Mouse (Mus musculus) midbrain, embryonic 10.5 days (tissue): ENCODE data around the gene Dclk1. TPM values are rescaled to one million over a fixed set of nuclear protein-coding genes. Genes with fewer than 3 reads are reported as not detected.

Experiments used
- DNase-seq: peaks from one replicate; pipeline ENCODE4 v3.0.0-alpha.2; 2017; ENCODE audit warnings: low spot score
- H3K27ac ChIP-seq: fragments of 300-500 bp; sonication (generic); replicated peaks from 2 replicates; pipeline ENCODE4 v1.5.1; 2016; ENCODE audit warnings: mild to moderate bottlenecking
- H3K27me3 ChIP-seq: fragments of 300-500 bp; sonication (generic); 2 replicates; pipeline ENCODE4 v1.6.1; 2016; ENCODE audit warnings: low read depth, mild to moderate bottlenecking; ENCODE audit not compliant: poor library complexity, severe bottlenecking
- H3K36me3 ChIP-seq: fragments of 300-500 bp; sonication (generic); 2 replicates; pipeline ENCODE4 v1.6.1; 2016; ENCODE audit warnings: mild to moderate bottlenecking, moderate library complexity
- H3K4me1 ChIP-seq: fragments of 300-500 bp; sonication (generic); 2 replicates; pipeline ENCODE4 v1.6.1; 2016
- H3K4me3 ChIP-seq: fragments of 300-500 bp; sonication (generic); 2 replicates; pipeline ENCODE4 v1.5.1; 2016; ENCODE audit warnings: mild to moderate bottlenecking, moderate library complexity
- H3K9me3 ChIP-seq: fragments of 300-500 bp; sonication (generic); replicated peaks from 2 replicates; pipeline ENCODE4 v1.6.1; 2016; ENCODE audit warnings: mild to moderate bottlenecking
- WGBS: fragments of 180-500 bp; shearing (Covaris S2); methylation state at CpG from one replicate; pipeline ENCODE4 v1.1.7; 2016; 5-methylcytosine and 5-hydroxymethylcytosine counted together
- polyA plus RNA-seq: library from polyadenylated mRNA; unstranded; fragments of >200 nt; fragmentation: Nextera tagmentation; extraction: Ambion mirVana; gene quantifications from 2 replicates; pipeline ENCODE4 v1.2.1, GENCODE M21; 2016

Dclk1 gene
- polyA plus RNA-seq, 1 experiment from 2014 or later, result 42.2 TPM

DNA sequence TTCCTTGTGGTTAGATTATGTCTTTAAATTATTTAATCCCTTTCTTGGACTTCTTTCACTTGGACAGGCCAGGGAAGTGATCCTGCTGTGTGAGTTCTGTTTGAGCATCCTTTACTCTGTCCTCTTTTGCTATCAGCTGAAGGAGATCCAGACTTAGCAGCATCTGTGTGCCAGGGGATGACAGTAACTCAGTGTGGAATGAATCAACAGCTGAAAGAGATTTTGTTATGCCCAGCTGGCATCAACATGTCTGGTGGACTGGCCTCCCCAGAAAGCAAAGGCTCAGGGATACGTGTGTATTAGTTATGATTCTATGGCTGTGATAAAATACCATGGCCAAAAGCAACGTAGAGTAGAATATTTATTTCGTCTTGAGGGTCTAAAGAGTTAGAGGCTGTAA lies 28.2 kb downstream of the Dclk1 start:
- Histone ChIP-seq H3K27ac (no peak overlapping the region), H3K4me1 (peaks cover 10% of the 10 kb centered on the region), H3K4me3 (no peak overlapping the region), H3K36me3 (no peaks in the 10 kb centered on the region), H3K27me3 (no peaks in the 10 kb centered on the region), H3K9me3 (no peaks in the 10 kb centered on the region)
- no peak for DNase-seq
- 91% methylated on average over 3 of the region's 3 CpGs for WGBS

DNA sequence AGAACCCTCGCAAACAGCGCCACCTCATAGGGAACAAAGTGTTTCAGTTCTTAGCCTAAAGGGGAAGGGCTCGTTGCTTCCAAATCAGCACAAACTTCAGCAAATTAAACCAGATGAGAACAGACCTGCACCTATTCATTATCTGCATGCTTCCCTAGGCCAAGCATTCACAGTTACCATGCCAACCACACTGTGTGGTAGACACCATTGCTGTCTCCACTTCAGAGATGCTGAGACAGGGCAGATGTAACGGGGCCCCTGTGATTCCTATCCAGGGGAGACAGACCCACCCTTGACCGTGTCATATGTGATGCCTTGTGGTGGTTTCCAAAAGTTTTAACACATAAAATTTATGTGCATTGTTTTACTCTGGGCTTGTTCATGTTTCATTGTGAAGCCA lies 28.8 kb downstream of the Dclk1 start:
- H3K27ac ChIP-seq, result no peak overlapping the region
- 70% methylated on average over 5 of the region's 5 CpGs for WGBS
- H3K4me1 ChIP-seq, result peaks cover 10% of the 10 kb centered on the region
- no peak for DNase-seq
- H3K4me3 ChIP-seq, result no peak overlapping the region
- no peaks in the 10 kb centered on the region for H3K36me3 ChIP-seq
- no peaks in the 10 kb centered on the region for H3K27me3 ChIP-seq
- no peaks in the 10 kb centered on the region for H3K9me3 ChIP-seq

DNA sequence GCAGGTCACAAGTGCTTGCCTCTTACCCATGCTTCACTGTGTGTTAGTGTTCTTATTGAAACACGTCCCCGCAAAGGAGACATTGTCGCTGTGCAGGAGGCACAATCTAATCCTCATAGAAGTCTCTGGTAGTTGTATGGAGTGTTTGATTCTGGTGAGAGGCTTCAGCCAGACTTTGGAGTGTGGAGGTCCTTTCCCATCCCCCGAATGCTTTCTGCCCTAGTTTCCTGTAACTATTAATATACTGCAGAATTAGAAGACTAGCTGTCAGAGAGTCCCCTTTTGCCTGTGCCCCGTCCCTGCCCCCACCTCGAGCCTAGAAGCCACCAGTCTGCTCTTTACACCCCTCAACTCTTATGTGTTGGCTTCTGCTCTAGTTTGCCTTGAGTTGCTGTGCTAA lies 30.4 kb downstream of the Dclk1 start:
- Histone ChIP-seq H3K36me3 (no peaks in the 10 kb centered on the region), H3K9me3 (no peaks in the 10 kb centered on the region), H3K27me3 (no peaks in the 10 kb centered on the region), H3K4me1 (peaks cover 10% of the 10 kb centered on the region), H3K27ac (no peak overlapping the region), H3K4me3 (no peak overlapping the region)
- DNase-seq, result no peak
- 89% methylated on average over 6 of the region's 6 CpGs for WGBS

GRCm38 (mm10) chr3:55276446-55276845 lies 34.3 kb downstream of the Dclk1 start:
- Histone ChIP-seq H3K27ac (no peak overlapping the region), H3K4me1 (peaks cover 8% of the 10 kb centered on the region), H3K27me3 (no peaks in the 10 kb centered on the region), H3K9me3 (no peaks in the 10 kb centered on the region), H3K4me3 (no peak overlapping the region), H3K36me3 (no peaks in the 10 kb centered on the region)
- WGBS, result 90% methylated on average over 3 of the region's 3 CpGs
- no peak for DNase-seq

- WGBS, result 87% methylated on average over 1 of the region's 1 CpGs
- Histone ChIP-seq H3K4me3 (no peak overlapping the region), H3K27me3 (no peaks in the 10 kb centered on the region), H3K4me1 (peaks cover 8% of the 10 kb centered on the region), H3K9me3 (no peaks in the 10 kb centered on the region), H3K27ac (no peak overlapping the region), H3K36me3 (no peaks in the 10 kb centered on the region)
- no peak for DNase-seq
Measured at GRCm38 (mm10) chr3:55276851-55277250, 34.7 kb downstream of the Dclk1 start.

DNA sequence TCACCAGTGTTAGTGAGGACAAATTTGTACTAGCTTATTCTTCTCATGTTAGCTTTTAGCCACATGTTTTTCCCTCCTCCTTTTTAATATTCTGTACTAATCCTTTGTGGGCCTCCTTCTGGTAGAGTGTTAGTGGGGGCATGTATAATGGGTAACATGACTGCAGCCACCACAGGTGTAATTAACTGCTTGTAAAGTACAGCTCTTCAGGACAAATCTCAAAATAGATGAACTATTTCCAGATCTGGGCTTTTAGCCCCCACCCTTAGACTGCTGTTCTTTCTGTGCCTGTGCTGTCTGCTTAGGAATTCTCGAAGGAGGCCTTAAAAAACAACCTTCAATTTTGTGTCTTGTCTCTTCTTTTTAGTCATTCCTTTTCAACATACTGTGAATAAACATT lies 35.7 kb downstream of the Dclk1 start:
- Histone ChIP-seq H3K27me3 (no peaks in the 10 kb centered on the region), H3K4me3 (no peak overlapping the region), H3K27ac (no peak overlapping the region), H3K36me3 (no peaks in the 10 kb centered on the region), H3K4me1 (peaks cover 8% of the 10 kb centered on the region), H3K9me3 (no peaks in the 10 kb centered on the region)
- no peak for DNase-seq
- 95% methylated on average over 1 of the region's 1 CpGs for WGBS

GRCm38 (mm10) chr3:55279923-55280322 lies 37.8 kb downstream of the Dclk1 start:
- 73% methylated on average over 4 of the region's 4 CpGs for WGBS
- H3K4me3 ChIP-seq, result no peak overlapping the region
- no peaks in the 10 kb centered on the region for H3K36me3 ChIP-seq
- H3K27ac ChIP-seq, result no peak overlapping the region
- H3K4me1 ChIP-seq, result peaks cover 16% of the 10 kb centered on the region
- no peaks in the 10 kb centered on the region for H3K9me3 ChIP-seq
- H3K27me3 ChIP-seq, result no peaks in the 10 kb centered on the region
- no peak for DNase-seq

DNA sequence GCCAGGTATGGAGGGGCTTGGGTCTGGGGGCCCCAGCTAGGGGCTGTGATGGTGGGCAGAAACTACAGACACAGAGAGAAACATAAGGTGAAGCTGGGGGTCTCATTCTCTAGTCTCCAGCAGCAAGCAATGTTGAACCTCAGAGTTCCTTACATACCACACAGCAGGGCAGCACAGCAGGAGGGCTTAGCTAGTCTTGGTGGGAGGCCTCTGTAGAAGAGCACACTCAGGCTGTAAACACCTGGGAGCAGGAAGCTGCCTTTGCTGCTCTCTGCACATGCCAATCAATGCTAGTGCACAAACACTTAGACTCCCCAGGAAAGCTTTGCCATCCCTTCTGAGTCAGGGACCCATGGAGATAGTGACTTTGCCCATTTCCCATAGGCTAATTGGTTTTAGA lies 38.3 kb downstream of the Dclk1 start:
- Histone ChIP-seq H3K4me3 (no peak overlapping the region), H3K36me3 (no peaks in the 10 kb centered on the region), H3K27ac (no peak overlapping the region), H3K9me3 (no peaks in the 10 kb centered on the region), H3K4me1 (peaks cover 16% of the 10 kb centered on the region), H3K27me3 (no peaks in the 10 kb centered on the region)
- no peak for DNase-seq

GRCm38 (mm10) chr3:55284215-55284614 lies 42.1 kb downstream of the Dclk1 start:
- no peak for DNase-seq
- H3K27me3 ChIP-seq, result no peaks in the 10 kb centered on the region
- H3K27ac ChIP-seq, result 0 out of 2 replicates have a peak overlapping the region, but pooled peaks have one; percentile 24
- WGBS, result 58% methylated on average over 3 of the region's 3 CpGs
- peaks cover 24% of the 10 kb centered on the region for H3K4me1 ChIP-seq
- no peaks in the 10 kb centered on the region for H3K36me3 ChIP-seq
- no peak overlapping the region for H3K4me3 ChIP-seq
- H3K9me3 ChIP-seq, result no peaks in the 10 kb centered on the region

DNA sequence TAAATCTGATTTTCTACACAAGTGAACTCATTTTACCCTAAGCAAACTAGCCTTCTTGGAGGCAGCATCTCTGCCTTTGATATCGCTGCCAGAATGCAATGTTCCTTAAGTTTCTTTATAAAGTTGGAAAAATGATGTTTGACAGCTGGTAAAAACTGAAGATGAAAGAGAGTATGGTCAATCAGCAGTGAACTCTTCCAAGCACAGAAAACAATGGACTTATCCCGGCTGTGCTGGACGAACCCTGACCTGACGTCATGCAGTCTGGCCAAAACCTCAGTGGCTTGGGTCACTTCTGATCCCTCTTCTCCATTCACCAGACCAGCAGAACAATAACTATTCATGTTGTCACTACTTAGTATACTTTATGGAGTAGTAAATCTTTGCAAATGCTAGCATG lies 46.6 kb downstream of the Dclk1 start:
- Histone ChIP-seq H3K4me1 (peaks cover 28% of the 10 kb centered on the region), H3K4me3 (no peak overlapping the region), H3K27me3 (no peaks in the 10 kb centered on the region), H3K36me3 (no peaks in the 10 kb centered on the region), H3K27ac (no peak overlapping the region), H3K9me3 (no peaks in the 10 kb centered on the region)
- DNase-seq, result no peak
- WGBS, result 46% methylated on average over 4 of the region's 4 CpGs

DNA sequence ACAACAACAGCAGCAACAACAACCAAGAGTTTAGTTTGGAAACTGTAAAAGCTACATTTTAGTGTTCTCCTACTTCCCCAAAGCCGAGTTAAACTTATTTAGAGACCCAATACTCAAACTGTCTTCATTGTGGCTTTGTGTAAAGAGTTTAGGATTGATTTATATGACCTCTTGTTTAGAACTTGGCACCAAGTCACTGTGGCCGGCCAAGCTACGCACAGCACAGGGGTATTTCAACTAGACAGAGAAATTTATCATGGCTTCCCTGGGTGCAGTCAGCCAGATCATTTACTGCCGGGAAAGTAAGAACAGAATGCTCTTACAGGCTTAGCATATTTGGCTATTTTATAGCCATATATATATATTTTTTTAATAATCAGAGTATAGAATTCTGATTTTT lies 49.8 kb downstream of the Dclk1 start:
- no peak for DNase-seq
- 90% methylated on average over 4 of the region's 4 CpGs for WGBS
- Histone ChIP-seq H3K4me3 (no peak overlapping the region), H3K27ac (no peak overlapping the region), H3K36me3 (0 out of 2 replicates have a peak, but pooled peaks cover 4% of the 10 kb centered on the region), H3K9me3 (peaks cover 4% of the 10 kb centered on the region; the same call in 1 of the 2 replicates), H3K27me3 (no peaks in the 10 kb centered on the region), H3K4me1 (peaks cover 24% of the 10 kb centered on the region)

- peaks cover 24% of the 10 kb centered on the region for H3K4me1 ChIP-seq
- DNase-seq, result no peak
- no peaks in the 10 kb centered on the region for H3K27me3 ChIP-seq
- WGBS, result 87% methylated on average over 10 of the region's 10 CpGs
- H3K9me3 ChIP-seq, result peaks cover 4% of the 10 kb centered on the region; the same call in 1 of the 2 replicates
- H3K27ac ChIP-seq, result no peak overlapping the region
- H3K36me3 ChIP-seq, result 0 out of 2 replicates have a peak, but pooled peaks cover 4% of the 10 kb centered on the region
- H3K4me3 ChIP-seq, result no peak overlapping the region
Measured at GRCm38 (mm10) chr3:55292783-55293430, 50.7 kb downstream of the Dclk1 start.

DNA sequence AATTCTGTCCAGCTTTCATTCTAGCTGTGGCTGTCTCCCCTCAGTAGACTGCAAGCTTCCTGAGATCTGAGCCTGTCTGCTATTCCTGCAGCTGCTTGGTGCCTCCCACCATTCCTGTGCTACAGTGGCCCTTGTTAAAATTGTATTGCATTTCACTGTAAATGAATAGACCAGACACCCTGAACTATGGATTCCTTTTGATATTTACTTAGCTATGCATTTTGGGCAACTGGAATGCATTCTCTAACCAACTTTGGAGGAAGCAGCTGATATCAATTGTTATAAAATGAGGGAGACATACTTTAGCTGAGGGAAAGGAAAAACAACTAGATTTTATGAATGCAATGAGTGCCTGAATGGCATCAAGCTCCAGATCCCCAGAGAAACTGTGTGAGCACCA lies 63.5 kb downstream of the Dclk1 start:
- Histone ChIP-seq H3K36me3 (no peaks in the 10 kb centered on the region), H3K4me1 (peaks cover 13% of the 10 kb centered on the region), H3K27ac (no peak overlapping the region), H3K4me3 (no peak overlapping the region), H3K27me3 (no peaks in the 10 kb centered on the region), H3K9me3 (no peaks in the 10 kb centered on the region)
- no peak for DNase-seq
